Mouse (Mus musculus): ENCODE measurements around the gene Enpp1.
A peak's percentile ranks its signal among the peaks of the same experiment; 100 is the strongest.

Gene Enpp1

DNA sequence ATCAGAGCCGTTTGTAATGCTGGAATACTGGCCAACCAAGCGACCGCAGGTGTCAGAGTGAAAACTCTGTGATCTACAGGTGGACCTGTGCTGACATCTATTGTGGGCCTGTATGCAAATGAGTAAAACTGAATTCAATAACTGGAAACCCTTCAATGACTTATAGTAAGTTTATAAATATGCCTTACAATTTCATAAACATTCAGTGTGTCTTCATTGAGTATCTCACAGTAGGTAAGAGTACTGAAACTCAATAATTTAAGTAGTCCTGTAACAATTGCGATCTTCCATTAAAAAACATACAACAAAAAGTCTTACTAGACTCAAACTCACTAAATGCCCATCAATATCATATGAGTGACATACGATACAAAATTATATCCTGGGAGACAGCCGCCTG, 1.6 kb downstream of the Enpp1 start:
- no peak for DNase-seq (ENCODE audit: low spot score)

DNA sequence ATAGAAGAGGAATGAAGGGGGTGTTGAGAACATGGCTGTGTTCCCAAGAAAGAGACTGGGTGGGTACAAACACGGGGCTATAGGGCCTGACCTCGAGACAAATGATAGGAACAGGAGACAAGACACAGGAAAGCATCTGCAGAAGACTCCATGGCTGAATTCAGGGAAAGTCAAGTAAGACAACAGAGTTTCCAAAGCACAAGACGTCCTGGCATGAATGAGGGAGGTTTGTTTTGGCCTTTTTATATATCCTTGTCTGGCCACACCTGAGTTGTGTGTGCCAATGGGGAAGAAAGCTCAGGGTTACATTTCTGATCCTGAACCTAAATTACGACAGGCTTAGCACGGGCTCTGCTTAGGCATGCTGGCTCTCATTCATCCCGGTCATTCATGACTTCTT, 4.2 kb downstream of the Enpp1 start:
- no peak for DNase-seq (ENCODE audit: low spot score)

DNA sequence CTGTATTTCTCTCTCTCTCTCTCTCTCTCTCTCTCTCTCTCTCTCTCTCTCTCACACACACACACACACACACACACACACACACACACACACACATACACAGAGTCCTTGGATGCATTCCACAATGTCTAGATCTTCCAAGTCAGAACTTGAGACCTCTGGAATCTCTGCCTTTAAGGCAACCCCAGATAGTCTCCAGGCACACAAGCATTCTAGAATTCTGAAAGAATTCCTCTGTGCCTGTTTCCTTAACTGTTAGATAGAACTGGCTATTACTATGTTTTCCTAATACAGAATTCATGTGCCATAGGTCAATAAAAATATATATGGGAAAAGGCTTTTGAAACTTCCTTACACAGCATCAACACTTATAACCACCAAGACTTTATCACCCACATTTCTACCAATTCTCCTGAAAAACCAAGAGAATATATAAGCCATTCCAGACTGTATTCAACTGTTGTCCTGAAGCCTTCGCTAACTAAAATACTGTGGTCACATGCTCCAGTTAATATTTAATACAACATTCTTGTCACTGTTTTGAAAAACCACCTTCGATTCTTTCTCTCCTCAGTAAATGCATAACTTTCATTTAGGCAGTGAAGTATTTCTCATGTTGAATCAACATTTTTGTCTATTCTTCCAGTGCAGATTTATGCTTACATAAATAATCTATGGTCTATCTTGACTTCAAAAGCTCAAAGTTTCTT, 5.4 kb downstream of the Enpp1 start:
- DNase-seq (ENCODE audit: low spot score) = no peak

DNA sequence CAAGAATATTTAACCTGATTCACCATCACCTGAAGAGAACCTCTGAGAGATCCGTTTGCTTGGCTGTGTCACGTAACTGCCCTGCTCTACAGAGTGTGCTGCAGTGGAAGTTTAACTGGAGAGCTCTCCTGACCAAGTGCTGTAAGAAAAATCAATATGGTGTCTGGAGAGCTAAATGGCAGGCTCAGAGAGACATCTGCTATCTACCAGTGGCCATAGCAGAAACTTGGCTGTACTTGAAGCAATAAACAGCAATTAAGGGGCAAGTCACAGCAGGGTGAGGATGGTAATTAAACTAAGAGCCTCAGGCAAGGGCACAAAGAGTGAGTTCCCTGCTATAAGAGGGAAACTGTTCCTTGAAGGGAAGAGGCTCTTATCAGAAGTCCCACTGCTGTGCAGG, 9.3 kb downstream of the Enpp1 start:
- DNase-seq (ENCODE audit: low spot score) = no peak

DNA sequence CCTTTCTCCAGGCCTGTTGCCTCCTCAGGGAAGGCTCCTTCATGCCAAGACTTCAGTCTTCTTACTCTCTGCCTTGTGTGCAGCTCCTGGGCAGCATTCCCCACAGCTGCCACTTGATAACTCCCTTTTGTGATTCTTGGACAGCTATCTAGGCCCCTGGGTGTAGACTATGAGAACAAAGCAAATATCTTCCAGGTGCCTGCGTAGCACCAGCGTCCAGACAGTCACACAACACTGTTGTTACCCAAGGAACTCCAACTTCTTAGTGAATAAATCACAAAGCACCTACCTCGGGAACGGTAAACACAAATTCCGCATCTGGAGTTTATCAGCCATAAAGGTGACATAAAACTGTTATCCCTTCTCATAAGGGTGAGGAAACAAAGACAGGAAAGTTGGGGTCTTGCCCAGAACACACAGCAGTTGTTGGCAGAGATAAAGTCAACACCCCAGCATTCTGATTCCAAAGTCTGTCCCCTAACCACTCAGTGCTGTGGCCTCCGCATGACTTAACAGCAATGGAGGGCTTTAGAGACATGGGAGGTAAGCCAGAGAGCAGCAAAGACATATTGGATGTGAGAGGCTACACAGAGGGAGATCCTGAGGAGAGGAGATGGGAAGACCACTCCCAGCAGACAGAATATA, 13.7 kb downstream of the Enpp1 start:
- no peak for DNase-seq (ENCODE audit: low spot score)

DNA sequence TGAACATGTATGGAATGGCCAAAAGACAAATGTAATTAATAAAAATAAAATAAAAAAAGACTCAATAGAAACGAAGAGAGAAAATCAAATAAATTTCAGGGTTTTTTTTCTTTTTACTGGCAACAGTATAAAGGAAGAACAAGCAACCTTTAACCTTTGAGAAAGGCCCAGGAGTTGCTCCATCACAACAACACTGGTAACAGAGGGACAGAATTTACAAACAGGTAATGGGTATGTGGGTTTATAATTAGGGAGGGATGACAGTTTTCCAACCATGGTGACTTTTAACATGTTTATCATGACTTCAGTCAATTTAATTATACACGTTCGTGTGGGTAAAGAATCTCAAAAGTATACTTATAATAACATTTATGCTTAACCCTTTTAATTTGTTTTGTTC, 15.2 kb downstream of the Enpp1 start:
- no peak for DNase-seq (ENCODE audit: low spot score)

DNA sequence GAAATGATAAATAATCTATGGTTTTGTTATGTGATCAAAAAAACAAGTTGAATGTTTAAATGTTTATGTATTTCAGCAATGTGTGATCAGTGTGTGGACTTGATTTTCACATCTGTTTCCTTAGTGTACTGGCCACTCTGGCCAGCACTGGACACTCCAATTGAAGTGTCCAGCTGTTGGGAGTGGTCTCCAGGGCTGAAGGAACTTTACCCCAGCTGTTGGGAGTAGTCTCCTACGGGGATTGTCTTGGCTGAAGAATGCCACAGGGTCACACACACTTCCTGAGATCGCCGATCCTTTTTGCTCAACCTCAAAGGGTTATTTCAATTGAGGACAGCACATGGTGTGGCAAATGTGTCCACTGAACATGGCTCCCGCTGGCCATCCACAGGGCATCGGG, 16.2 kb downstream of the Enpp1 start:
- DNase-seq (ENCODE audit: low spot score) = no peak

DNA sequence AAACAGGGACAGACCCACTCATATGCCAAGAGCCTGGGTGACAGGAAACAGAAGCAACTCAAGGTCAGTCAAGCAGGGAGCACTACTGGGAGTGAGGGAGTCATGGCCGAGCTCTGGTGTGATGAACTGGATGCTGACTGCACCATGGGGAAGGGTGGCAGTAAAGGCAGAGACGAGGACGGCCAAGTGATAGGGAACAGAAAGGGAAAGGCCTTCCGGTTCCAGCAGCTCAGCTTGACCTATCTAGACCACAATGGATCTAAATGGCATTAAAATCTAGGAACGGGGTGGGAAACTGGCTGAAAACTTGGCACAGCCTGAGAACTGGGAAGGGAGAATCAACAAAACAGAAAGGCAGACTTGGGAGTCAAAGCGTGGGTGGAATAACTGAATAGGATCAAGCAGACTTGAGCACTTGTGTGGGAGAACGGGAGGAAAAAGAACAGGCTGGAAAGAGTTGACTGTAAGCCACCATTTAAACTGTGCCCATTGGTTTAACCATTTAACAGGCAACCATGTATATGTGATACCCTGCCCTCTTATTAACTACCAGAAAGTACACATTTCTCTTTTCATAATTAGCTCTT, 29.3 kb downstream of the Enpp1 start:
- no peak for DNase-seq (ENCODE audit: low spot score)

DNA sequence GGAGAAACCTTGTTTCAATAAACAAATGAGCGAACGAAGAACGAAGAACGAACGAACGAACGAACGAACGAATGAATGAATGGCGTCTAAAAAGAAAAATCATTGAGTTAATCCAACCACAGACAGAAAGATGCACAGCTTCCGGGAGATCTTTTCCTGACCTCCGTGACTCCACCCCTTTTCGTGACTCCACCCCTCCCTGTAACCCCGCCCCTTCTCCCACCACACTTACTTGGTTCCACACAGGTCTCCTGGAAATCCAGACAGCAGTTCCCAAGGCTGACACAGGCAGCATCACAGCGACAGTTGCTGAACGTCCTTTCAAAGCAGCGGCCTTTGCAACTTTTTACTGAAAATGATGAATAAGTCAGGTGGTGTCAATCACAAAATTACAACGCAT, 34.3 kb downstream of the Enpp1 start:
- no peak for DNase-seq (ENCODE audit: low spot score)

DNA sequence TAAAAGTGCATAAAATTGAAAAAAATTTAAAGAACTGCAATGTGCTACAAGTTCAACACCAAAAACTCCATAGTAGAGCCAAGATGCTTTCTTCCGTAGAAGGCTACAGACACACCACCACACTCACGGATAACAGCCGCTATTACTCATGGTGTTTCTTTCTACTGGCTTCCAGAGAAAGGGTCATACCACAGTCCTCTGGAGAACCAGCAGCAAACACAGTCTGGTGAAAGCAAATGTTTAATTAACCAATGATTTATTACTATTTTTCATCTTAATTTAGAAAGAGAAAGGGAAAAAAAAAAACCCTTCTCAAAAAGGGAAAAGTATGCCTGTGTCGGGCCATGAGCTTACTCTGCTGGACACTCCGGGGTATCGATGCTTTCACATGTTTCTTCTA, 37.7 kb downstream of the Enpp1 start:
- DNase-seq (ENCODE audit: low spot score) = no peak

DNA sequence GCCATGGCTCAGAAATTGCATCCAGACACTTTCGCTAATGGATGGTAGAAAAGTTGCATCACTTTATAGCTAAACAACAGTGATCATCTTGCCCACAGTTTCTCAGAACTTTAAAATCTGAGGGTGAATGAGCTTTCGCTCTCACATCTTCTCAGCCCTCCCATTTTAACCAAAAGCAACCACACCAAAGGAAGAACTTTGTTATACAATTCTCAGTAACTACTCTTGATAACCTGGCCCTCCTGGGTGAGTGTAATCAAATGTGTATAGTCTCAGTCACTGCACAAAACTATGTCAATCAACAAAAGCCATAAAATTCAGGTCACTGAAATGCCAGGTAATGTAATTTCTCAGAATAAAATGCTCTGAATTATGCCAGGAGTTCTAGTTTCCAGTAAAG, 39.0 kb downstream of the Enpp1 start:
- DNase-seq (ENCODE audit: low spot score) = no peak

DNA sequence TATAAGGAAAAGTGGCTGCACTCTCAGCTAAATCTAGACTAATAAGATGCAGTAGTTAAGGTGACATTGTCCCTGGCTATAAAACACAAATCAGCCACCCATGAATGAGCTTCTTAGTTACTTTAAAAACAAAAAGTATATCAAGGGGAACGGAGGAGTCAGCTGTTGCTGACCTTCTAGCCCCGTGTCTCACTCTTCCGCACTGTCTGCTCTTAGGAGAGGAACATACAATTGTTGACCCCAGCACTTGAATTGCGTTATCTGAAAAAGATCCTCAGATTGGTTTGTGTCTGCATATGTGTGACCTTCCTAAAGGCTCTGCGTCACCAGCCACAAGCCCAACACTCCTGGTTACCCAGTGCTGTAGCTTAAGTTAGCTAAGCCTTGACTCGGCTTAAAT, 41.4 kb downstream of the Enpp1 start:
- no peak for DNase-seq (ENCODE audit: low spot score)

DNA sequence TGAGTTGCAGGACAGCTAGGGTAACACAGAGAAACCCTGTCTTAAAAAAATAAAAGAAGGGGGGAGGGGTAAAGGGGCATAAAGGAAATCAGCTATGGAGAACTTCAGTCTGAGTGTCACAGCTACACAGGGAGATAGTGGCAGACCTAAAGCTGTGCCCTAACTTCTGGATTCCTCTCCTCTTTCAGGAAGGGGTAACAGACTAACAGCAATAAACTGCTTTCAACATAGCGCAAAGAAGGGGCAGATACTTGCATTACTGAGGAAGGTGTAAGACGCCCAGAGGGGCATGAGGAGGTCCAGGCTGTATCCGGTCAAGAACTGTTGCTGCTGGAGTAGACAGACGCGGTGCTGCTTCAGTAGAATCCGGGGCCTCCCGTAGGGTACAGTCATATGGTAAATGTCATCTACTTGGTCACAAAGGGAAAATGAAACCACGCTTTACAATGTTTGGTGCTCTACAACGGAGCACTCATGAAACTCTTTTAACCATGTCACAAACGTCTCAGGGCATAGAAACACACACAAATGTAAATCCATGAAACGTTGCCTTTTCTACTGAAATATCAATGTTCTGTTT, 60.9 kb downstream of the Enpp1 start:
- DNase-seq (ENCODE audit: low spot score) = no peak

DNA sequence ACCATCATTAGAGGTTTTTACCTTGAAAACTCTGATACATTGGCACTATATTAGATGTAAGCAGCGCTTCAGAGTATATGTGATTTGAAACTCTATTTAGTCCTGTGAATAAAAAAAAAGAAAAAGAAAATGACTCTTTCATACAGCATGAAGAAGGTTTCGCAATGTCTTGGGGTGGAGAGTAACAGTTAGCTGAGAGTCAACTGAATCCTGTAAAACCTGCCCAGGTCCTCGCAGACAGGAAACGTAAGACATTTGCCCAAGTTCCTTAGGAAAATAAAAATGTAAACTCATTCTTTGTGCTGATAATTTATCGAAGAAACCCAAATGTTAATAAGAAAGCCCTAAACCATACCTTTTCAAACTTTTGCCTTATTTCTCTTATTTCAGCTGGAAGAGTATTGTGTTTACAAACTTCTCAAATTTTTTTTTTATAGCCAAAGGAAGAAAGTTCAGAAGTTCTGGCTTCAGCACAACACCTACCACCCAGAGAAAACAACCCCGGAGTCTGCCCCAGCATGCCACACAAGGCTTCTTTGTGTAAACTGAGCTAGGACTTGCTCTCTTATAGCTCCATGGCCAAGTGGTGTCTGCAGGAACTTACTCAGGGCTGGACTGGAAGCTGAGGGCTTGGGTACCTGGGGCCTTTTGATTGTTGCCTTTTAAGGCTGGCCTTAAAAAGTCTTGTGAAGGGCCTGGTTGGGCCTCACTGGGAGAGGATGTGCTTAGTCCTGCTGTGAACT, 63.8 kb downstream of the Enpp1 start:
- DNase-seq (ENCODE audit: low spot score) = no peak

DNA sequence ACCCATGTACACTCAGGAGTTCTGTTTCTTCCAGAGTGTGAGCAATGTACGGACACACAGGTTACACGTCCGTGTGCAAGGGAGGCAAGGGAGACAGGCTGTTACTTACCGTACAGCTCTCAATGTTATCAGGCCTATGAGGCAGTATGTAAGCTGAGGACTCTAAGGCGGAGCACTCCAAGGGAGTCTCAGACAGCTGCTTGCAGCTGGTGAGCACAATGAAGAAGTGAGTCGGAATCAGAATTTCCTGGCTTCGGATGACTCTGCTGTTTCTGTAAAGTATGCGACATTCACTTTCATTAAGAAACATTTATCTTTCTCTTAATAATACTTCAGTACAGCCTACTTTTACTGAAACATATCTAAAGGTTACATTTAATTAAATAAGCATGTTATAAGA, 66.8 kb downstream of the Enpp1 start:
- DNase-seq (ENCODE audit: low spot score) = no peak

DNA sequence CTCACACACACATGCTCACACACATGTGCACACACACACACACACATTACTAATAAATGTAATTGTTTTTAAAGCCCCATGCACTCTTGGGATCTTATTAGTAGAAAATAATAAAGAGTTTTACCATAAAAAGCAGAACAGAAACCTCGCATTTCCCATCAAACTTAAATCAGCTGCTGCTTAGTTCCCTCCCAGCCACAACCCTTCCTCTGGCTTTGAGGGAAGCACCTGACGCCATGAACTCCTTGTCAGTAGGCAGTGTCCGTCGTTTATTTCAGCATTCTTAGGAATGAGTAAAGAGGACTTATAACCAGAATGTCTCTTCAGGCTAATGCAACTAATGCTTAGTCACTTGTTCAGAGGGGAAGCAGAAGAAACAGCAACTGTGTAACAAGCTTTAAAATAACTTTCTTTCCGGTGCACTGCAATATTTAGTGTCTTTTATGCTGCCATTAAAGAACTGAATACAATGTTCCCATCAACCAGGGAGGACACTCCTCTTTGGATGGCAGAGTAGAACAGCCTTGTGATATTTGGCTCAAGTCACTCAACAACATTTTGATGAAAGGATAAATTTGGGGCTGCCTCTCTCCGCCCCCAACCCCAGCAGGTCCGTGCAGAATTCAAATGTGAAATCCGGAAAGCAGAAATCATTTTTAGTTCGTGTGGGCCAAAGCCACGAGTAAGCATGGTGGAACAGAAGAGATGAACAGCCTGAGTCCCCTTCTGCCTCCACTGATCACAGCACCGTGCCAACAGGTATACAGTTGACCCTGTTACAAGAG, 69.0 kb downstream of the Enpp1 start:
- DNase-seq (ENCODE audit: low spot score) = no peak

DNA sequence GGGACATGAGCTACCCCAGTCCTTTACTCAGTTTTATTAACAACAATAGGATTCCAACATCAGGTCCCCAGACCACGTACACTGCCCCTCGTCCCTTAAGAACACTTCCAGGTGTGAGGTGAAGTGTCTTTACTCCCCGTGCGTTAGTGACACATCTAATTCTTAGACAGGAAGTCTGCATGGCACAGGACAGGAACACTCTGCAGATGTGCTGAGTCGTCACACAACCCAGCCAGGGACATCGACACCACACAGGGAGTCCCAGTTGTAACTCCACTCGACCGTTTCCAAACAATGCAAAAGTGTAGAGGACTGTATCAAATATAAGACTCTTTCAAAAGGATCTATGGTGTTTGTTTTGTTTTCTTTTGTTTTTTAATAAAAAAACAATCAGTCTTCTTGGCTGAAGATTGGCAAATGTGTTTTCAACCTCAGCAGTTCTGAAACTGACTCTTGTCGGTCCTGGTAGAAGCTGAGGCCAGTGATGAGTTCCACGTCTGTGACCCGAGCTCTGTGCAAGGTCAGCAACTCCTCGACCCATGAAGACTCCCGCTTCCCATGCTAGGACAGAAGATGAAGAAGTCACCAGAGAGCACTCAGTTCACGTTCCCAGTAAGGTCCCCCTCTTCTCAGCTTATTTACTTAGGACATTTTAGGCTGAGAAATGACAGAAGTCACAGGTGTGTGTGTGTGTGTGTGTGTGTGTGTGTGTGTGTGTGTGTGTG, 70.4 kb downstream of the Enpp1 start:
- no peak for DNase-seq (ENCODE audit: low spot score)

DNA sequence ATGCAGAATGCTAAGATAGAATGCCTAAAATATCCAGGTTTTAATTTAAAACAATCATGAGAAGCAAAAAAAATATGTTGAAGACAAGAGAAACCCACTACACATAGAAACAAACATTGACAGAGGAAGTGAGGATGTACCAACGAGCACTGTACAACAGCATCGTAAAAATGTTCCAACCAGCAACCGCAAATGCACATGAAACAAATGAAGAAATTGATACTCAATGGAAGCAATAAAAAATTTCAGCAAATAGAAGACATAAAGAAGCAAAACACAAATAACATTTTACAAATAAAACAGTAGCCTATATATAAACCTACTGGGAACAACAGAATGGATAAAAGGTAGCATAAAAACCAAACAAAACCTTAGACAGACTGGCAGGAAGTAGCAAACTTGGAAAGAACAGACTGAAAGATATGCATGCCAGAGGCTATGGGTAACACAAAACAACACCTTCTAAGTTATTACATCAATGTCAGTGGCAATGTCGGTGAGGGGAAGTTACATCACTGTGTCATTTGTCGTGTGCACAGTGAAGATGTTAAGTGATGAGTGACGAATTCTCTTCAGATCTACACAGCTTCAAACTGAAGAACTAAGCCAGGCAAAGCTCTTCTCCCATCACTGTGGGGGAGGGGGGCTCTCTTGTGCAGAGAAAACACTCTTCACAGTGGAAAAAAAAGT, 71.6 kb downstream of the Enpp1 start:
- no peak for DNase-seq (ENCODE audit: low spot score)

DNA sequence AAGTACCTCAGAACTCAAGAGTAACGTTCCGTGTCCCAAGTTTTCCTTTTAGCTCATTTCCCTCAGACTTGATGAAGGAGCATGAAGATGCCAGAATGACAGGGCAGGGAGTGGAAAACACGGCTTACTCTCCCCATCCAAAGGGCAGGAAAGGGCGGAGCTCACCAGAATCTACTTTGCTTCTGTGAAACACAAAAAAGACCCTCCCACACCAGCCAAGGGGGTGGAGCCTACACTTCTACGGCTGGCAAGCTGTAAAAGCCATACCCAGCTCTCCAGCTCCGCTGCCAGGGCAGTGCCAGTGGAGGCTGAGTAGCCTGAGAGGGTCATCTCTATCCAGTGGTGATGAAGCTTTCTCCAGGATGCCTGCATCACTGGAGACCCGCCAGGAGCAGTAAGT, 72.4 kb downstream of the Enpp1 start:
- DNase-seq (ENCODE audit: low spot score) = no peak

DNA sequence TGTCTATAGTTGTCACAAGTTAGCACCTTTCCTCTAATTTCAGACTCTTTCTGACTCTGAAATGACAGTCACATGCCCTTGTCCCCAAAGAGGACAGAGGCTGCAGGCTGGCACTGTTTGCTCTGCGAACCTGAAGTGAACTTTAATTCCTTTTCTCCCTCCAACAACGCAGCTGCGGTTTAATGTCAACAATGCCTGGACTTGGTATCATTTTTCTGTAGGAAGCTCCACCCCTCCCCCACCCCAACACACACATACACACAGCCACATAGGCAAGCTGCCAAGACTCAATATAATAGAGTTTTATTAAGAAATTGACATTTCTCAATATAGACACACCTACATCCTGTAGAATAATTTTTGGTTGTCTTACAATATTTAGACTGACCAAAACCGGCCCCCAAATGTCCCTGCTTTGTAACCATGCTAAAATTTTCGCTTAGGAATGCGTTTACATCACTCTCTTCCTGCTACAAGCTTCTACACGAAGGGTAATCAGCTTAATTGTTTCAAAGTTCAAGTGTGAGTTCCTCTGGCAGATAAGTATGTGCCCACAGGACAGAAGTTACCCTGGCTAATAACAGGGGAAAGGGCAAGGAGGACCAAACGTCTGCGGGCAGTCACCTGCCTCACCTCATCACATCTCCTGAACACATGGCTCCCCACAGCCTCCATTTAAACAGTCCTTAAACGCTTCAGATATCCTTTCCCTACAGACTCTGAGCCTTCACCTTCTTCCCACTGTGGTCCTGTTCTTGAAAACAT, 73.5 kb downstream of the Enpp1 start:
- DNase-seq (ENCODE audit: low spot score) = peak; percentile 61

Data from yolk sac, embryonic 10.5 days (tissue).